Mouse (Mus musculus) lung, postnatal 14 days (tissue): ENCODE results near the gene Tmtc2.
A peak's percentile ranks its signal among the peaks of the same experiment; 100 is the strongest.

Experiments used
- DNase-seq: peaks from one replicate; pipeline ENCODE4 v3.0.0; 2021

The Tmtc2 gene

GRCm38 (mm10) chr10:105492485-105492884 lies 81.8 kb downstream of the Tmtc2 start:
- DNase-seq: no peak

DNA sequence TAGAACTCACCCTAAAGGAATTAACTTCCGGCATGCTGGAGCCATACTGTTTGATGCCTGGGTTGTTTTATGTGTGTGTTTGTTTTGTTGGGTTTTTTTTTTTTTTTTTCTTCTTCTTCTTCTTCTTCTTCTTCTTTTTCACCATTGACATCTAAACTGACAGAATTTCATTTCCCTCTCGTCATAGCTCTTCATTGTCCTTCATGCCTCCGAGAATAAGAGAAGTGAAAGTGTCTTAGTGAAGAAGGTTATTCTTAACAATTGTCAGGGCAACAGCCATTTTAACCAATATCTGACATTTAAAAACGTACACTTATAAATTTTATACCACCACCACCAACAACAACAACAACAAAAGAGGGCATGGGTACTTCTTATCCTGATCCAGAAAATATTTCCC lies 83.5 kb downstream of the Tmtc2 start:
- no peak for DNase-seq

GRCm38 (mm10) chr10:105489970-105490735 lies 84.1 kb downstream of the Tmtc2 start:
- DNase-seq: peak; percentile 22

GRCm38 (mm10) chr10:105486977-105487376 lies 87.3 kb downstream of the Tmtc2 start:
- no peak for DNase-seq

DNA sequence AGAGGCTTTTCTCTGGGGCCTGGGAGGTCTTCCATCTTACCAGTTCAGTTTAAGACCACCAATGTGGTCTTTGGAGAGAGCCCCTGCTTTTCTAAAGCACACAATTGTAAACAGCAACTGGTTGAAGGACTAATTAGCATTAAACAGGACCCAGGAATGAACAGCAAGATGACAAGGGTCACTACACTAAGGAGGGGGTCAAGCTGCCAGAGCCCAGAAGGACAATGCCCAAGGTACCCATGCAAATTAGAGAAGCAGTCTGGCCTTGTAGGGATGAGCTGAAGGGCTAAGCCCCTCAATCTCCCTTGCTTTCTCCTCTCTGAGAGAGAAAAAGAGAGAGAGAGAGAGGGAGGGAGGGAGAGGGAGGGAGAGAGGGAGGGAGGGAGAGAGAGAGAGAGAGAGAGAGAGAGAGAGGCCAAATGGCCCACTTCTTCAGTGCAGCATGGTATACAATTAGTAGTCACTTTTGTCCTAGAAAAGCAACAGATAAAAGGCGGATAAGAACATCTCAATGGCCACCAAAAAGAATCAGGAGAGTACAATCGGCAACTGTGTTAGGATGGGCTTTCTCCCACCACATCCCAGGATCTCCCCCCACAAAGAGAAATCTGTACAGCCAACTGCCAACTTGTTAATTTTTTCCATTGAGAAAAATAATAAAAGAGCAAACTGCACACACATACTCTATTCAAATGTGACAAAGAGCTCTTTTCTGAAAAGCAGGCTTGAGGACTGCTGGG lies 89.7 kb downstream of the Tmtc2 start:
- DNase-seq: no peak

GRCm38 (mm10) chr10:105479771-105480170 lies 94.5 kb downstream of the Tmtc2 start:
- no peak for DNase-seq

DNA sequence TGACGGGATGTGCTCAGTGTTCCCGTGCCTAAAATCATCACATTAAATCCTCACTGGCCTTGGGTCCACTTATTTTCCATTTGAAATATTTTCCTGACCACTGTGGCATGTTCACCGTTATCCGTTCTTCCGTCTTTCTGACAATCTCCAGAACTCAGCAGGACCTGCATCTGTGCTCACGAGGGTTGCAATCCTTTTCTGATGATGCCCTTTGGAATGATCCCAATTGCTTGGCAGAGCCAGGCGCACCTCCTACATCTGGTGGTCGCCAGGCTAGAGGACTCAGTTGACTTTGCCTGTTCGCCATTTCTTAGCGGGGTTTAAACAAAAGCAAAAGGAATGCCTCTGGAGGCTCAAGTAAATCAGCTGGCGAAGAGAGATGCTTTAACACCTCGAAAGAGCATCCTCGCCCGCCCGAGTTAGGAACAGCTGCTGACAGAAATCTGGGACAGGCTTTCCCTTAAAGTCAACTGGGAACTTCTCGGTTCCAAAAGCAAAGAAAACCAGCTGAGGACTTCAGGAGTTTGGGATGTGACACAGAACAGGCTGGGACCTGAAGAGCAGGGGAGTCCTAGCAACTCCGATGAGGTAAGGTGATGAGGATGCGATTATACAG lies 96.5 kb downstream of the Tmtc2 start:
- DNase-seq: no peak

GRCm38 (mm10) chr10:105474162-105474830 lies 100.0 kb downstream of the Tmtc2 start:
- no peak for DNase-seq

GRCm38 (mm10) chr10:105464378-105464777 lies 109.9 kb downstream of the Tmtc2 start:
- DNase-seq: no peak

GRCm38 (mm10) chr10:105453441-105453840 lies 120.8 kb downstream of the Tmtc2 start:
- DNase-seq: no peak

- no peak for DNase-seq
These were observed 127.1 kb downstream of the Tmtc2 start for GRCm38 (mm10) chr10:105447191-105447590.

DNA sequence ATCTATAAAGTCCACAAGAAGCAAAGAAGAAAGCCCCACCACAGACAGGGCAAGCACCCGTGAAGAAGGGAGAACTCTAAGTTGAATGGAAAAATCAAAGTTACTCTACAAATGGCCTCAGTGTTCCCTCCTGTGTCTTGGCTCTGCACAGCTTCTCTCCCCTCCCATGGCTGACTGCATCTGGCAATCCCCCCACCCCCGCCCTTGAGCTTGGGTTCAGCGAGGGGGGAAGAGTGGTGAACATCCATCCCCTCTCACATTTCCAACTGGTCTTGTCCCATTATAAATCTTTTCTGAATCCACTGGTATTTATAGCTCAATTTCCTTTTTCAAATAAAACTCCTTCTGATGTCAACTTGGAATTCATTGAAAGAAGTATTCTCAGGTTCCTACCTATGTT lies 129.9 kb downstream of the Tmtc2 start:
- DNase-seq: no peak

DNA sequence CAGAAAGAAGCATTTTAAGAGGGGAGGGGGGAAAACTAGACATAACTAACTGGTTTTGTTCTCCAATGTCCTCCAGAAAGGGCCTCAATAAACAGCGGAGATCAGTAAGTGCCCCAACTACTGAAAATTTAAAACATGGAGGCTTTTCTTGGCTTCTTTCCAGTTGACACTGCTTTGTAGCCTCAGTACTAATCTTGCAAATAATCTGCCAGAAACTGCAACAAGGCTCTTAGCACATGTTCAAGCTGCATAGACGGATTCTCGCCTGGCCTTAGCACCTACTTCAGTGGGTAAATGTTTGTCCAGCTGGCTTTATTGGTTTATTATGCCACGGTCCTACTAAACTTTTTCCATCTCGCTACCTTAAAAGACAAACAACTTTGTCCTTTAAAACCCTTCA lies 139.4 kb downstream of the Tmtc2 start:
- DNase-seq: no peak

DNA sequence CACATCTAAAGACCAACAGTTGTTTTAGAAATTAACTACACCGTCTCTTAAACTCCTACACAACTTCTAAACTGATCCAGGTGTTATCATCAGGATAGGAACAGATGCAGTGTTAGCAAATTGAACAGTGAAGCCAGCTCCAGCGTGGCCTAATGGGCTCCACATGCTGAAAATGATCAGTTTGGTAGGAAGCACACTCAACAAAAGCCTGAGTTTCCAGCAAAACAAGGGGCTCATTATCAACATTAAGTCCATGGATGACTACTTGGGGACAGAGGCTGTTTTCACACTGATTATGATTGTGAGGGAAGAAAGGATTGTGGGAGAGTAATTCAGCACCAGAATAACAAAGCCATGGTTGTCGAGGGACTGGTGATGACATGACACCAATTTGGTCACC lies 143.4 kb downstream of the Tmtc2 start:
- no peak for DNase-seq

DNA sequence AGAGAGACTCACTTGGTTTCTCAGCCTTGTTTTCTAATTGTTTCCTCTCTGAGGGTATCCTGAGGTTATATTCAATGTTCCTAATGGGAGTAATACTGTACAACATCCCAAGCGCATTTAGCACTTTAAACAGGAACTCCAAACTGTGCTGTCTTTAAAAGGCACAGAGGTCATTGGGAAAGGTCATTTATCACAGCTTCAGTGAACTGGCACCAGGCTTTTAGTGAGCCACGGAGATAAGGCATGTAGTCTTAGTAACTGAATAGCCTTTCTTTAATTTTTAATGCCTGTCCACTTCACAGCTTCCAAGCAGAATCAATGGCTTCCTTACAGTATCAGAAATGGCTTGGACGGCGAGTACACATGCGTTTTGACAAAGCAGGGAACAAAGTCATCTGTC lies 144.0 kb downstream of the Tmtc2 start:
- no peak for DNase-seq

GRCm38 (mm10) chr10:105428080-105428479 lies 146.2 kb downstream of the Tmtc2 start:
- DNase-seq: no peak

DNA sequence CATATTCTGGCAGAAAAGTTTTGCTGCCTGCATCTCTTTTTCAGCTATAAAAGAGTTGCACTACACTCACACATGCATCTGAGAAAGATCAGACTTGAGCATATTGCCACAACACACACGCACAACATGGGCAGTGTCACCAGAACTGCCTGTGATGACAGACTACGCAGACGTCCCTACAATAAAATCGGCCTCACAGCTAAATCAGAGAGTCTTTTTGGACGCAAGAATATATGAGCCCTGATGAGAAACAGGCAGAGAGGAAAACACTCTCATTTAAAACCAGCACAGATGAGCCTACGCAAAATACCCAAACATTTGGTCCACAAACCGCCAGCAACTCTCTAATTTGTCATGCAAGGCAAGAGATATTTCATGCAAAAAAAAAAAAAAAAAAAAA lies 146.6 kb downstream of the Tmtc2 start:
- no peak for DNase-seq

GRCm38 (mm10) chr10:105425052-105425451 lies 149.2 kb downstream of the Tmtc2 start:
- DNase-seq: no peak

DNA sequence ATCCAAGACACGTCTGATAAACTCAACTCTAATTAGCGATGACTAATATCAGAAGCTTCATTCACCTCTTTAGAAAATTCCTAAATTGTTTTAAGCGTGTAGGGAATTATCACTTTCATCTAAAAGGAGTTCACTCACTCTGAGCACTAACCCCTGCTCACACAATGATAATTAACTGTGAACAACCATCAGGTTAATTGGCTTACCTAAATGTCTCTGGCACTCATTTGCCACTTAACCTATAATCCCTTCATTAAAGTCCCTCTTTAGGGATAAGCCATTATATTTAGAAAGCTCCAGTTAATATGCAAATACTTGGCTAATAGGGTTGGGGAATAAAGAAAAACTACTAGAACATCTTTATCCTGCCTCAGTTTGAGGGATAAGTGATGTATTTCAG lies 151.1 kb downstream of the Tmtc2 start:
- DNase-seq: no peak

DNA sequence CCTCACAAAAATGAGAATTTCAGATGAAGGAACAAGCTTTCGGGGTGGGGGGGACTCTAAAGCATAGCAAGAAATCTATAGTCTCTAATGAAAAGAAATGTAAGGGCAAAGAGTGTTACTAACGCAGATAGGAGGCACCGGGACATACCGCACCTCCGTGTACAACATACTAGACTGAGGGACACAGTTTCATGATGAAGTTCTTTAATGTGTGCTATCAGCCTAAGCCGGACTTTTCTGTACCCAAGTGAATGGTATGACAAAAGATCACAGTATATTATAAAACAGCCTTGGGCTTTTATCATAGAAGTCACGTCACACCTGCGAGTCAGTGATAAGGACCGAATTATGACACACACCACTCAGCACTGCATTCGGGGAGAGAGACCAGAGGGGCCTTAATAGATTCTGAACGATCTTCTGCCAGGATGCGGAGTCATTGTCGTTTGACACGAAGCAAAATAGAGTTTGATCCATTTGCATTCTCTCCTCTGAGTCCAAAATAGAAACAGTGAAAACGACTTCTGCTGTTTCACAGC lies 156.3 kb downstream of the Tmtc2 start:
- no peak for DNase-seq

- no peak for DNase-seq
These were observed 157.7 kb downstream of the Tmtc2 start for GRCm38 (mm10) chr10:105416601-105417000.

DNA sequence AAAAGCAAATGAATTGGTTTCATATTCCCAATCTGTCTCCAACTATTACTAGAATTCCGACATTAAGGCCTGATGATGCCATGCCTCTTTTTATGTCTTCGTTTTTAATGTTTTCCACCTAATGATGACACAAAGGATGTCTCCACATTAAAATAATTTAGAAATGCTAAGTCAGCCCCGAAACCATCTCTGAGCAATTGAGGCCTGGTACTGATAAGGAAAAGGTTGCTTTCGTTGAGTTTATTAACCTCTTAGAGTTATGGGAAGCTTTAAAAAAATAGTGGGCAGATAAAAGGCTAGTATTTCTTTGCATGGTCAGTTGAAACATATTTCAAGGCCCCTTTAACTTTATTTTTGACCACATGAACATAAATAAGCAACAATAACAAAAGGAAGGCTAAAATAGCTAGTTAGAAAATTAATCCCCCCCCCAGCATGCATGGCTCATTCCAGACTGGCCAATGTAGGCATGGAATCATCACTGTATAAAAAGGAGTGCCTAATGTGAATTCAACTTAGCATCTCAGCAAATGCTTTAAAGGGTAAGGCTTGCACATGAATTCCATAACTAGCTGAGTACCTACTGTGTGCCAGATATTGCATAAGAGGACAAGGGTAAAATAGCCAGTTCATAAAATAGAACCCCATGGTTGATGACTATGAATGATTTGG lies 168.3 kb downstream of the Tmtc2 start:
- DNase-seq: no peak

DNA sequence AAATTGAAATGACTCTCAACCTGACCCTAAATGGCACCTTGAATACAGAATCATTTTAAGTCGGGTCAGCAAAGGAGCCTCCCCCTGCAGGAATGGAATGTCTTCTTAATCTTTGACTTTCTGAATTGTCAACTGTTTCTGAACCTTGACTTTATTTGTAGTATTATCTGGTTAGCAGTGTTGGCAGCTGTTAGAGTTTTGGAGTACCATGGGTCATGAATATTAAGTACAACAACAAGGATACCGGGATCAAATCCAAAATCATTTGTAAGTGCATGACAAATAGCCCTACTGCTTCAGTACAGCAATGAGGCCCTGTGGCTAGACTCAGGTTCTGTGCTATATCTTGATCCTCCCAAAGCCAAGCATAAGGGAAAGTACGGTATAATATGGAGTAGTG lies 170.3 kb downstream of the Tmtc2 start:
- no peak for DNase-seq
